Mouse (Mus musculus): ENCODE data around the gene Tmem82. TPM values are rescaled to one million over a fixed set of nuclear protein-coding genes. Genes with fewer than 3 reads are reported as not detected.

The Tmem82 gene
- polyA plus RNA-seq, 1 experiment from 2014 or later, result 0.38 TPM

GRCm38 (mm10) chr4:141653044-141653443 is 34.6 kb upstream of the Tmem82 start:
- no peak overlapping the region for H3K4me2 ChIP-seq (replicated peaks)
- H3K4me3 ChIP-seq, result no peak overlapping the region
- no peaks in the 10 kb centered on the region for H3K27me3 ChIP-seq
- H3K9me3 ChIP-seq, result no peaks in the 10 kb centered on the region
- WGBS, result 90% methylated on average over 8 of the region's 8 CpGs
- ATAC-seq (ENCODE audit: low FRiP score, low read depth), result no peak
- peaks cover 66% of the 10 kb centered on the region for H3K36me3 ChIP-seq
- H3K4me1 ChIP-seq, result peaks cover 28% of the 10 kb centered on the region
- H3K27ac ChIP-seq, result no peak overlapping the region
- H3K9ac ChIP-seq, result no peak overlapping the region

GRCm38 (mm10) chr4:141651944-141652343 is 33.5 kb upstream of the Tmem82 start:
- no peaks in the 10 kb centered on the region for H3K27me3 ChIP-seq
- H3K4me3 ChIP-seq, result no peak overlapping the region
- H3K9ac ChIP-seq, result no peak overlapping the region
- H3K27ac ChIP-seq, result no peak overlapping the region
- no peak overlapping the region for H3K4me2 ChIP-seq (replicated peaks)
- no peak for ATAC-seq (ENCODE audit: low FRiP score, low read depth)
- H3K36me3 ChIP-seq, result peaks cover 63% of the 10 kb centered on the region
- H3K9me3 ChIP-seq, result no peaks in the 10 kb centered on the region
- peaks cover 28% of the 10 kb centered on the region for H3K4me1 ChIP-seq
- 91% methylated on average over 10 of the region's 10 CpGs for WGBS

- ATAC-seq (ENCODE audit: low FRiP score, low read depth), result no peak
- Histone ChIP-seq H3K4me3 (no peak overlapping the region), H3K4me2 (replicated peaks) (no peak overlapping the region), H3K27me3 (no peaks in the 10 kb centered on the region), H3K27ac (no peak overlapping the region), H3K9me3 (no peaks in the 10 kb centered on the region), H3K36me3 (peaks cover 60% of the 10 kb centered on the region), H3K9ac (no peak overlapping the region), H3K4me1 (peaks cover 28% of the 10 kb centered on the region)
- 94% methylated on average over 6 of the region's 6 CpGs for WGBS
These were observed 32.9 kb upstream of the Tmem82 start for GRCm38 (mm10) chr4:141651286-141651685.

GRCm38 (mm10) chr4:141649244-141649643 is 30.8 kb upstream of the Tmem82 start:
- Histone ChIP-seq H3K4me1 (peaks cover 28% of the 10 kb centered on the region), H3K27ac (peak overlapping the region; percentile 88), H3K27me3 (no peaks in the 10 kb centered on the region), H3K9ac (0 out of 2 replicates have a peak overlapping the region, but pooled peaks have one; percentile 13), H3K36me3 (peaks cover 43% of the 10 kb centered on the region), H3K9me3 (no peaks in the 10 kb centered on the region), H3K4me2 (replicated peaks) (peak overlapping the region; percentile 46), H3K4me3 (peak overlapping the region; percentile 10; the same call in 1 of the 2 replicates)
- ATAC-seq (ENCODE audit: low FRiP score, low read depth), result peak; percentile 66; the same call in 1 of the 2 replicates
- 58% methylated on average over 6 of the region's 6 CpGs for WGBS

DNA sequence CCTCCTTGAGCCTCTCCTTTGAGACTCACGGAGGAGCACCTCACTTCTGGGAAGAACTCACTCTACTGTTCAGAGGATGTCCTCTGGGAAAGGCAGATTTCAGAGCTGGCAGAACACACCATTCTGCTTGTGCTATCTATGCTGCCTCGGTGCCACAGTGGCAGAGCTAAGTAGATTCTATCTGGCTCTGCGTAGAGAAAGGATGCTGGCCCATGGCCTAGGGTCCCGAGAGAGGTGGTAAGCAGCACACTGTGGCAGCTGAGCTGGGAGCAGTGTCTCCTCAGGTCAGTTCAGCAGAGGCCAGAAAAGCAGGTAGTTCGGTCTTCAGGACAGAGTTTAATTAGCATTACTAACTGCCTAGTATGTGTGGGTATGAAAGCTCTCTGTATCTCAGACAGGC is 29.8 kb upstream of the Tmem82 start:
- H3K36me3 ChIP-seq, result peaks cover 33% of the 10 kb centered on the region
- no peak overlapping the region for H3K4me3 ChIP-seq
- no peak overlapping the region for H3K4me2 ChIP-seq (replicated peaks)
- no peaks in the 10 kb centered on the region for H3K9me3 ChIP-seq
- H3K9ac ChIP-seq, result no peak overlapping the region
- H3K27ac ChIP-seq, result no peak overlapping the region; the same call in 1 of the 2 replicates
- peaks cover 36% of the 10 kb centered on the region for H3K4me1 ChIP-seq
- H3K27me3 ChIP-seq, result no peaks in the 10 kb centered on the region
- 89% methylated on average over 5 of the region's 5 CpGs for whole genome bisulfite sequencing
- no peak for ATAC-seq (ENCODE audit: low FRiP score, low read depth)

DNA sequence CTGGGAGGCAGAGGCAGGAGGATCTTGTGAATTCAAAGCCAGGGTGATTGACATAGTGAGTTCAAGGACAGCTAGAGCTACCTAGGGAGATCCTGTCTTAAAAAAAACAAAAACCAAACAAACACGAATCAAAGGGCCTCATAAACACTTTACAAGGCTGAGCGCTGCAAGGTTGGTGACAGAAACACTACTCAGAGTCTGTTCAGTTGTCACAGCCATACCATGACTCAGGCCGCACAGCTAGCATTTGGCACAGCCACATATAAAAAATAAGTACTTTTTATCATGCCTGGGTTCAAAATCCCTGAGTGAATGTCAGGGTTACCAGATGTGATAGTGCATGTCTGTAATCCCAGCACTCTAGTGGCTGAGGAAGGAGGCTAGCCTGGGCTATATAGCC is 28.8 kb upstream of the Tmem82 start:
- Histone ChIP-seq H3K4me1 (peaks cover 37% of the 10 kb centered on the region), H3K27ac (no peak overlapping the region), H3K9me3 (no peaks in the 10 kb centered on the region), H3K9ac (no peak overlapping the region), H3K27me3 (no peaks in the 10 kb centered on the region), H3K4me2 (replicated peaks) (no peak overlapping the region), H3K4me3 (no peak overlapping the region), H3K36me3 (peaks cover 31% of the 10 kb centered on the region)
- ATAC-seq (ENCODE audit: low FRiP score, low read depth), result no peak
- 67% methylated on average over 3 of the region's 3 CpGs for WGBS

DNA sequence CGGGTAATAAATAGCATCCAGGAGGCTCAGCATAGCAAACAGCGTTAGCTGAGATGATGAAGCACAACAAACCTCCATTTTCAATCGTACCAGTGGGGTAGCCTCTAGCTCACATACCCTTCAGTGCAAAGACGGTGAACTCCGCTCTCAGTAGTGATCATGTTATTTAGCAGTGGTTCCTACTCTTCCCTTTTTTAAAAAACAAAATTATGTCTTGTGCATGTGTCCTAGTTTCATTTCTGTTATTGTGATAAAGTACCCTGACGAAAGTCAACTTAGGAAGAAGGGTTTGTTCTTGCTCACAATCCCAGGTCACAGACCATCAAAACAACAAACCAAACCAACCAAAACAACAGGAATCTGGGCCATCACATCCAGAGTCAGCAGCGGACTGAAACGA is 27.6 kb upstream of the Tmem82 start:
- no peak for ATAC-seq (ENCODE audit: low FRiP score, low read depth)
- Histone ChIP-seq H3K27me3 (no peaks in the 10 kb centered on the region), H3K4me2 (replicated peaks) (no peak overlapping the region), H3K9ac (no peak overlapping the region), H3K4me3 (no peak overlapping the region), H3K27ac (no peak overlapping the region), H3K4me1 (peaks cover 37% of the 10 kb centered on the region), H3K9me3 (no peaks in the 10 kb centered on the region), H3K36me3 (peaks cover 35% of the 10 kb centered on the region)
- WGBS, result 91% methylated on average over 8 of the region's 8 CpGs

- Histone ChIP-seq H3K9ac (no peak overlapping the region), H3K36me3 (peaks cover 48% of the 10 kb centered on the region)
- ATAC-seq (ENCODE audit: low FRiP score, low read depth), result peak; percentile 45; the same call in 1 of the 2 replicates
These were observed 24.9 kb upstream of the Tmem82 start for GRCm38 (mm10) chr4:141643118-141643855.

GRCm38 (mm10) chr4:141641961-141642811 is 23.8 kb upstream of the Tmem82 start:
- H3K4me1 ChIP-seq, result peaks cover 9% of the 10 kb centered on the region
- no peak overlapping the region for H3K4me2 ChIP-seq (replicated peaks)
- WGBS, result 88% methylated on average over 25 of the region's 25 CpGs
- ATAC-seq (ENCODE audit: low FRiP score, low read depth), result no peak
- H3K36me3 ChIP-seq, result peaks cover 57% of the 10 kb centered on the region
- H3K27me3 ChIP-seq, result no peaks in the 10 kb centered on the region
- H3K27ac ChIP-seq, result no peak overlapping the region
- no peak overlapping the region for H3K4me3 ChIP-seq
- H3K9me3 ChIP-seq, result no peaks in the 10 kb centered on the region
- H3K9ac ChIP-seq, result no peak overlapping the region

More at GRCm38 (mm10) chr4:141643118-141643855, 24.9 kb upstream of the Tmem82 start:
- no peak overlapping the region; the same call in 1 of the 2 replicates for H3K27ac ChIP-seq
- H3K9me3 ChIP-seq, result no peaks in the 10 kb centered on the region
- no peaks in the 10 kb centered on the region for H3K27me3 ChIP-seq
- no peak overlapping the region for H3K4me2 ChIP-seq (replicated peaks)
- WGBS, result 59% methylated on average over 7 of the region's 7 CpGs
- peaks cover 11% of the 10 kb centered on the region for H3K4me1 ChIP-seq
- H3K4me3 ChIP-seq, result no peak overlapping the region

DNA sequence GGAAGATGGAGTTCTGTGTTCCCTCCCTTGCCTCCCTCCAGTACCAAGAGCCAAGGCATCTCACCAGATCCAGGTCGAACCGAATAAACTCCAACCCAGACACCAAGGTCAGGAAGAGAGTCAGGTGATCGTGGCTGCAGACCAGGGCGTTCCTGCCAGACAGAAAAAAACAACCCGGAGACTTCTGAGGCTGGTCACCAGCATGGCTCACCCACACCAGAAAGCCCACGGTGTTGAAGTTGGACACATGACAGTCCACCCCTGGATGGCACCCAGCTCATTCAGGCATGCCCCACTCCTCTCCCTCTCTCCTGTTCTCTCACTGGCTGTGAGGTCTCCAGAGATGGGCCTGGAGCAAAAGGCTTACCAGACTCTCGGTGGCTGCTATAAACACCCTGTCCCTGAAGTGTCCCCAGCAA is 22.9 kb upstream of the Tmem82 start:
- ATAC-seq (ENCODE audit: low FRiP score, low read depth), result no peak
- peaks cover 9% of the 10 kb centered on the region for H3K4me1 ChIP-seq
- H3K4me2 ChIP-seq (replicated peaks), result no peak overlapping the region
- 94% methylated on average over 7 of the region's 7 CpGs for WGBS
- H3K27ac ChIP-seq, result no peak overlapping the region
- no peak overlapping the region for H3K4me3 ChIP-seq
- H3K9me3 ChIP-seq, result no peaks in the 10 kb centered on the region
- H3K27me3 ChIP-seq, result no peaks in the 10 kb centered on the region
- peaks cover 60% of the 10 kb centered on the region for H3K36me3 ChIP-seq
- H3K9ac ChIP-seq, result no peak overlapping the region

- H3K4me3 ChIP-seq, result no peak overlapping the region
These were observed 21.0 kb upstream of the Tmem82 start for GRCm38 (mm10) chr4:141639474-141639873.

DNA sequence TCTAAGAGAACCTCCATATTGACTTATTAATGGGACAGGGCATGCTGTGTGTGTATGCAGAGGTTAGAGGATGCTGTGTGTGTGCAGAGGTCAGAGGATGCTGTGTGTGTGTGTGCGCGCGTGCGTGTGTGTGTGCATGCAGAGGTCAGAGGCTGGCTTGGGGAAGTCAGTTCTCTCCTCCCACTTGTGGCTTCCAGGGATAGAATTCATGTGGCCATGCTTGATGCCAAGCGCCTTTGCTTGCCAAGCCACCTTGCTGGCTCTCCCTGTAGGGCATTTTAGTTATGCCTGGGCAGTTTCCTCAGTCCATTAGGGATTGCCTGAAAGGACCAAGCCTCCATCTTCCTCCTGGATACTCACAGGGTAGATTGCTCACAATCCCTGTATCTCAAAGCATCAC is 18.3 kb upstream of the Tmem82 start:
- no peaks in the 10 kb centered on the region for H3K4me1 ChIP-seq
- H3K9me3 ChIP-seq, result no peaks in the 10 kb centered on the region
- no peaks in the 10 kb centered on the region for H3K27me3 ChIP-seq
- no peak overlapping the region for H3K27ac ChIP-seq
- no peak overlapping the region for H3K4me2 ChIP-seq (replicated peaks)
- no peak for ATAC-seq (ENCODE audit: low FRiP score, low read depth)
- H3K9ac ChIP-seq, result no peak overlapping the region
- WGBS, result 91% methylated on average over 5 of the region's 5 CpGs
- no peak overlapping the region for H3K4me3 ChIP-seq
- peaks cover 94% of the 10 kb centered on the region for H3K36me3 ChIP-seq

More at GRCm38 (mm10) chr4:141639474-141639873, 21.0 kb upstream of the Tmem82 start:
- no peak overlapping the region for H3K9ac ChIP-seq
- no peak overlapping the region for H3K4me2 ChIP-seq (replicated peaks)
- 75% methylated on average over 11 of the region's 11 CpGs for WGBS
- no peaks in the 10 kb centered on the region for H3K9me3 ChIP-seq
- no peak overlapping the region for H3K27ac ChIP-seq
- peaks cover 9% of the 10 kb centered on the region for H3K4me1 ChIP-seq
- peaks cover 79% of the 10 kb centered on the region for H3K36me3 ChIP-seq
- no peaks in the 10 kb centered on the region for H3K27me3 ChIP-seq
- ATAC-seq (ENCODE audit: low FRiP score, low read depth), result no peak

Measured in limb, embryonic 13.5 days (tissue).